Mouse (Mus musculus): ENCODE data around the gene Pck2. TPM values are rescaled to one million over a fixed set of nuclear protein-coding genes. Genes with fewer than 3 reads are reported as not detected.

Gene Pck2
- polyA plus RNA-seq, 1 experiment from 2014 or later: 16.2 TPM

DNA sequence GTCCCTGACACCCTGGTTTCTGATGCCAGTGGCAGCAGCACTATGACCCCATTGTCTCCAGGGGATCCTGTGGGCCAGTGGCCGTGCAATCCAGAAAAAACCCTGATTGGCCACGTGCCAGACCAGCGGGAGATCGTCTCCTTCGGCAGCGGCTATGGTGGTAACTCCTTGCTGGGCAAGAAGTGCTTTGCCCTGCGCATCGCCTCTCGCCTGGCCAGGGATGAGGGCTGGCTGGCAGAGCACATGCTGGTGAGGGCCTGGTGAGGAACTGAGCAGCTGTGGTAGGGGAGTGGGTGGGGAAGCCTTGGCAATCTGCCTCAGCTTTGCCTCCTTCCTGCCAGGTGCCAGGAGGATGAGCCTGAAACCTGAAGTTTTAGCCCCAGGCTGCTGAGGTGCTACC lies 4.3 kb downstream of the Pck2 start:
- WGBS: 76% methylated on average over 9 of the region's 9 CpGs
- DNase-seq (no peak), ATAC-seq (ENCODE audit: low FRiP score, low TSS enrichment) (no peak)
- no peak overlapping the region for H3K27ac ChIP-seq (replicated peaks; ENCODE audit: low read depth, low read length)
- H3K4me3 ChIP-seq (replicated peaks; ENCODE audit: low read depth, low read length): no peak overlapping the region
- peaks cover 38% of the 10 kb centered on the region for H3K36me3 ChIP-seq (ENCODE audit: control insufficient read depth, insufficient read depth, low read length)
- H3K9ac ChIP-seq (replicated peaks; ENCODE audit: low read length): no peak overlapping the region
- H3K9me3 ChIP-seq (ENCODE audit: control insufficient read depth, low read length): no peaks in the 10 kb centered on the region
- no peak overlapping the region for H3K4me2 ChIP-seq (ENCODE audit: low read length)
- H3K4me1 ChIP-seq (ENCODE audit: control insufficient read depth, insufficient read depth, low read length): peaks cover 18% of the 10 kb centered on the region
- H3K27me3 ChIP-seq (ENCODE audit: control insufficient read depth, insufficient read depth, low read length): no peaks in the 10 kb centered on the region

DNA sequence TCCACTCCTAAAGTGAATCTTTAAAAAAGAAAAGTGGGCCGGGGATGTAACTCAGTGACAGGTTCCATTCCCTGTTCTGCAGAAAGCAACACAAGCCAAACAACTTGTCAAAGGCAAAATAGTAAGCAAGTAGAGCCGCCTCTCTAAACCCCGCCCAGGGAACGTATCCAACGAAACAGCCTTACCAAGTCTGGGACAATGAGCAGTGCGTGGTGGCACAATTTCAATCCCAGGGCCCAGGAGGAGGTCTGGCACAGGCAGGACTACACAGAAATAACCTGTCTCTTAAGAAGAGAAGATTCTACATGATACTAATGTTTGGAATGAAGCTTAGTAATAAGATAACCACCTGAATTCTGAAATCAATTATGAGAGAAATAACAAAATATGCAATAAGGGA lies 10.1 kb downstream of the Pck2 start:
- Histone ChIP-seq H3K4me1 (ENCODE audit: control insufficient read depth, insufficient read depth, low read length) (no peaks in the 10 kb centered on the region), H3K36me3 (ENCODE audit: control insufficient read depth, insufficient read depth, low read length) (peaks cover 30% of the 10 kb centered on the region), H3K27ac (replicated peaks; ENCODE audit: low read depth, low read length) (no peak overlapping the region), H3K4me2 (ENCODE audit: low read length) (no peak overlapping the region), H3K4me3 (replicated peaks; ENCODE audit: low read depth, low read length) (no peak overlapping the region), H3K9me3 (ENCODE audit: control insufficient read depth, low read length) (no peaks in the 10 kb centered on the region), H3K9ac (replicated peaks; ENCODE audit: low read length) (no peak overlapping the region), H3K27me3 (ENCODE audit: control insufficient read depth, insufficient read depth, low read length) (no peaks in the 10 kb centered on the region)
- no peak for DNase-seq
- ATAC-seq (ENCODE audit: low FRiP score, low TSS enrichment): no peak
- WGBS: 89% methylated on average over 6 of the region's 6 CpGs

DNA sequence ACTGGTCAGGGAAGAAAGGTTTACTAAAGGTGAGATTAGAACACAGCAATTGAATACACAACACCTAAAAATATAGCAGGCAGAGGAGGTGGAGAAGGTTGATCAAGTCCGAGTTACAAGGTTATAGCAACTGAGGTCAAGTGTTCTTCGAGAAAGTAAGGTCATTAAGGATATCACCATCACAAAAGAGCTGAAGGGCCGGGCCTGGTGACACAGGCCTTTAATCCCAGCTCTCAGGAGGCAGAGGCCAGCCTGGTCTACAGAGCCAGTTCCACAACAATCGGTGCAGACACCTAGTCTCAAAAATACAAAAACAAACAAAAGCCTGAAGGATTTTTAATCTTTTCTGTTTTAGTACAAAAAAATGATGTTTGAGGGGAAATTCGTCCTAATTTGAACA lies 11.3 kb downstream of the Pck2 start:
- ATAC-seq (ENCODE audit: low FRiP score, low TSS enrichment) (no peak), DNase-seq (no peak)
- Histone ChIP-seq H3K27ac (replicated peaks; ENCODE audit: low read depth, low read length) (no peak overlapping the region), H3K4me1 (ENCODE audit: control insufficient read depth, insufficient read depth, low read length) (no peaks in the 10 kb centered on the region), H3K36me3 (ENCODE audit: control insufficient read depth, insufficient read depth, low read length) (peaks cover 24% of the 10 kb centered on the region), H3K4me2 (ENCODE audit: low read length) (no peak overlapping the region), H3K27me3 (ENCODE audit: control insufficient read depth, insufficient read depth, low read length) (no peaks in the 10 kb centered on the region), H3K9me3 (ENCODE audit: control insufficient read depth, low read length) (no peaks in the 10 kb centered on the region), H3K4me3 (replicated peaks; ENCODE audit: low read depth, low read length) (no peak overlapping the region), H3K9ac (replicated peaks; ENCODE audit: low read length) (no peak overlapping the region)
- WGBS: 69% methylated on average over 5 of the region's 5 CpGs

DNA sequence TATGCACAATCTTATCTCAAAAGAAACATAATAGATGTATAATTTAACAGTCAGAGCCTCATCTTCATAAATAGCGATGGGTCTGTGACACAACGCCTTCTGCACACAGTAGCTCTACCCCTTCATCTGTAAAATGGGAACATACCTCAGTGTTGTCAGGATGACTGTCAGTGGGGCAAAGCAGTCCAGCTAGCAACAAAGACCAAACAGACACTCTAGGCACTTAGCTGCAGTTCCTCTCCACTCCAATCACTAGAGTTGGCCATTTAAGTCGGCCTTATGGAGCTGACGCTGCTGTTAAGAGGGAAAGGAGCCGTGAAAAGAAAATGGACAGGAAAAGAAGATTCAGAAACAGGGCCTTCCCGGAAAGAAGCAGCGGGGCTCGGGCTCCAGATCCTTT lies 11.7 kb downstream of the Pck2 start:
- H3K4me3 ChIP-seq (replicated peaks; ENCODE audit: low read depth, low read length): no peak overlapping the region
- ATAC-seq (ENCODE audit: low FRiP score, low TSS enrichment) (no peak), DNase-seq (no peak)
- no peaks in the 10 kb centered on the region for H3K4me1 ChIP-seq (ENCODE audit: control insufficient read depth, insufficient read depth, low read length)
- WGBS: 96% methylated on average over 8 of the region's 8 CpGs
- no peak overlapping the region for H3K4me2 ChIP-seq (ENCODE audit: low read length)
- no peak overlapping the region for H3K27ac ChIP-seq (replicated peaks; ENCODE audit: low read depth, low read length)
- no peaks in the 10 kb centered on the region for H3K27me3 ChIP-seq (ENCODE audit: control insufficient read depth, insufficient read depth, low read length)
- H3K36me3 ChIP-seq (ENCODE audit: control insufficient read depth, insufficient read depth, low read length): peaks cover 23% of the 10 kb centered on the region
- H3K9me3 ChIP-seq (ENCODE audit: control insufficient read depth, low read length): no peaks in the 10 kb centered on the region
- no peak overlapping the region for H3K9ac ChIP-seq (replicated peaks; ENCODE audit: low read length)

DNA sequence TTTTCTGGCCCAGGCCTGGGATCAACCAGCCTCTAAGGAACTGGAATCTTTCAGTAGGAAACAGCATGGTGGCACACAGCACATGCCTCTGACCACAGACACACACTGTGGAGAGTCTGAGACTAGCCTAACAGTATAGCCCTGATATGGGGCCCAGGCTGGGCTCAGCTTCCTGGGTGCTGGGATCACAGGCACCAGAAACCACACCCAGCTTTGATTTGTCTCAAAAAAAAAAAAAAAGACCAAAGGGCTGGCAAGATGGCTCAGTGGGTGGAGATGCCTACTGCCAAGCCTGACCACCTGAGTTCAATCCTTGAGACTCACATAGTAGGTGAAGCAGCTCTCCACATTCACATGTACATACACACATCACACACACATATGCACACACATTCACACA lies 14.6 kb downstream of the Pck2 start:
- Histone ChIP-seq H3K27ac (replicated peaks; ENCODE audit: low read depth, low read length) (no peak overlapping the region), H3K36me3 (ENCODE audit: control insufficient read depth, insufficient read depth, low read length) (peaks cover 2% of the 10 kb centered on the region; the same call in 1 of the 2 replicates), H3K9me3 (ENCODE audit: control insufficient read depth, low read length) (no peaks in the 10 kb centered on the region), H3K9ac (replicated peaks; ENCODE audit: low read length) (no peak overlapping the region), H3K27me3 (ENCODE audit: control insufficient read depth, insufficient read depth, low read length) (no peaks in the 10 kb centered on the region), H3K4me1 (ENCODE audit: control insufficient read depth, insufficient read depth, low read length) (peaks cover 3% of the 10 kb centered on the region; the same call in 1 of the 2 replicates), H3K4me3 (replicated peaks; ENCODE audit: low read depth, low read length) (no peak overlapping the region), H3K4me2 (ENCODE audit: low read length) (no peak overlapping the region)
- ATAC-seq (ENCODE audit: low FRiP score, low TSS enrichment) (no peak), DNase-seq (no peak)

DNA sequence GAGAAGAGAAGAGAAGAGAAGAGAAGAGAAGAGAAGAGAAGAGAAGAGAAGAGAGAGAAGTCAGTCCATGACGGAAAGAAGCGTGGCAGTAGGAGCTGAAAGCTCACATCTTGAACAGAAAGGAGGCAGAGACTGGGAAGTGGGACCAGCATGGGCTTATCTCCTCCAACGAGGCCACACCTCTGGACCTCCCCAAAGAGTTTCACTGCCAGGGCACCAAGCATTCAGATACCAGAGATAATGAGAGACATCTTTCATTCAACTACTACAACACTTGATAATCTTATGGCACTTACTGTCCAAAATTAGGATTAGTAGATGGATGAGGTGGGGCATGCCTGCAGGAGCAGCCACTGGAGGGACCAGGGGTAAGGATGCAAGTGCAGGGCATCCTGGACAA lies 15.7 kb downstream of the Pck2 start:
- 75% methylated on average over 3 of the region's 3 CpGs for WGBS
- no peak for DNase-seq
- ATAC-seq (ENCODE audit: low FRiP score, low TSS enrichment): no peak

DNA sequence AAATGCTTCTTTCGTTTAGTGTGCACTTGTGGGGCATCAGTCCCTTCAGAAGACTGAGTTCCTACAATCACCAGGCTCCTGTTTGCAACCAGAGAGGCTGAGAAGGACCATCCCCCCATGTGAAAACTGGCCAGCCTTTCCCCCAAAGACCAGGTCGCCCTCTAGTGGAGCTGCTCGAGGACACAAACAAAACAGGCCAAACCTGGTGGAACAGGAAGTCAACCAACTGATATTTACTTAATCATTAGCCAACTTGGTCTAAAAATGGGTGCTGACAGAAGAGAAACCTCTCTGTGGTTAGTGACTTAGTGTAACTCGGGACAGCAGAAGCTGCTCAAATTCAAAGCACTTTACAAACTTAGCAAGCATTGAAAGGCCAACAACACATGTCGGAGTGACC lies 16.9 kb downstream of the Pck2 start:
- H3K4me1 ChIP-seq (ENCODE audit: control insufficient read depth, insufficient read depth, low read length): peaks cover 11% of the 10 kb centered on the region
- no peak overlapping the region for H3K27ac ChIP-seq (replicated peaks; ENCODE audit: low read depth, low read length)
- no peaks in the 10 kb centered on the region for H3K36me3 ChIP-seq (ENCODE audit: control insufficient read depth, insufficient read depth, low read length)
- H3K9ac ChIP-seq (replicated peaks; ENCODE audit: low read length): no peak overlapping the region
- WGBS: 29% methylated on average over 5 of the region's 5 CpGs
- no peaks in the 10 kb centered on the region for H3K27me3 ChIP-seq (ENCODE audit: control insufficient read depth, insufficient read depth, low read length)
- H3K4me3 ChIP-seq (replicated peaks; ENCODE audit: low read depth, low read length): no peak overlapping the region
- no peak overlapping the region for H3K4me2 ChIP-seq (ENCODE audit: low read length)
- no peaks in the 10 kb centered on the region for H3K9me3 ChIP-seq (ENCODE audit: control insufficient read depth, low read length)
- ATAC-seq (ENCODE audit: low FRiP score, low TSS enrichment): no peak
- peak; percentile 83 for DNase-seq

More for the DNA sequence above, 15.7 kb downstream of the Pck2 start:
- Histone ChIP-seq H3K4me3 (replicated peaks; ENCODE audit: low read depth, low read length) (no peak overlapping the region), H3K4me2 (ENCODE audit: low read length) (no peak overlapping the region), H3K27ac (replicated peaks; ENCODE audit: low read depth, low read length) (no peak overlapping the region), H3K9me3 (ENCODE audit: control insufficient read depth, low read length) (no peaks in the 10 kb centered on the region), H3K27me3 (ENCODE audit: control insufficient read depth, insufficient read depth, low read length) (no peaks in the 10 kb centered on the region), H3K4me1 (ENCODE audit: control insufficient read depth, insufficient read depth, low read length) (peaks cover 3% of the 10 kb centered on the region; the same call in 1 of the 2 replicates), H3K36me3 (ENCODE audit: control insufficient read depth, insufficient read depth, low read length) (no peaks in the 10 kb centered on the region), H3K9ac (replicated peaks; ENCODE audit: low read length) (no peak overlapping the region)

DNA sequence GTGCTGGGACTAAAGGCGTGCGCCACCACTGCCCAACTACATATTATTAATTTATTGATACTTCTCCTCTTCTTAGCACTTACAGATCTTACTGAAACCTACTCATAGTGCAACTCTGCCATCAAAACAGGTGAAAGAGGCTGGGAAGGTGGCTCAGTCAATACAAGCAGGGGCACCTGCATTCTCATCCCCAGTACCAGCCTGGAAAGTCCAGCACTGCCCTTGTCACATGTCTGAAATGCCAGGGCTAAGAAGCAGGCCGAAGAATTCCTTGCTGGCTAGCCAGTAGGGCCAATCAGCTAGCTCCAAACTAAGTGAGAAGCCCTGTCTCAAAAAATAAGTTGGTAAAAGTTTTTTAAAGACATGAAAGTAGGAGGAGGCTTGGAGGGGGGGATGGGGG lies 17.5 kb downstream of the Pck2 start:
- ATAC-seq (ENCODE audit: low FRiP score, low TSS enrichment): no peak

DNA sequence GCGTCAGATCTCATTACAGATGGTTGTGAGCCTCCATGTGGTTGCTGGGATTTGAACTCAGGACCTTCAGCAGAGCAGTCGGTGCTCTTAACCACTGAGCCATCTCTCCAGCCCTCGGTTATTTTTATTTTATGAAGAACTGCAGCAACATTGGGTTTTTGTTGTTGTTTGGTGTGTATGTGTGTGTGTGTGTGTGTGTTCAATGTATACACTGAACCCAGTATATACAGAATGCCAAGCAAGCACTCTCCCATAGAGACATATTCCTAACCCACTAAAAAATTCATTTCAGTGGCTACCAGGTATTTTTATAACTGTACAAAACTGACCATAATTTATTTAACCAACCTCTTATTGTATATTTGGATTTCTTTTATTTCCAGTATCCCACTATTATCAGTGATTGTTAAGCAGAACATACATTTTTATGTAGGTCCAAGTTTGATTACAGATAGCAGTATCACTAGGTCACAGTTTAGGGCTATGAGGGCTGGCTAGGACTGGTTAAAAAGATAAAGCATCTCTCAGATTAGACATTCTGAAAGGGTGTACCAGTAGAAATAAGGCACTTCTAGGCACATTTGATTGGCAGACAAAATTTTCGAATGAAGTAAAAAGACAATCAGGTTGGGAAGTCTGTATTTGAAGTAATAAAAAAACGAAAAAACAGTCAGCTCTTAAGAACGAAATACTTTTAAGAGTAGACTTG lies 18.8 kb downstream of the Pck2 start:
- Histone ChIP-seq H3K4me3 (replicated peaks; ENCODE audit: low read depth, low read length) (peak overlapping the region; percentile 67), H3K27me3 (ENCODE audit: control insufficient read depth, insufficient read depth, low read length) (no peaks in the 10 kb centered on the region), H3K27ac (replicated peaks; ENCODE audit: low read depth, low read length) (0 out of 2 replicates have a peak overlapping the region, but pooled peaks have one; percentile 98), H3K36me3 (ENCODE audit: control insufficient read depth, insufficient read depth, low read length) (peaks cover 7% of the 10 kb centered on the region), H3K9ac (replicated peaks; ENCODE audit: low read length) (peak overlapping the region; percentile 75), H3K4me2 (ENCODE audit: low read length) (peak overlapping the region; percentile 89), H3K4me1 (ENCODE audit: control insufficient read depth, insufficient read depth, low read length) (peaks cover 11% of the 10 kb centered on the region), H3K9me3 (ENCODE audit: control insufficient read depth, low read length) (no peaks in the 10 kb centered on the region)
- WGBS: 64% methylated on average over 6 of the region's 6 CpGs
- DNase-seq: no peak
- no peak for ATAC-seq (ENCODE audit: low FRiP score, low TSS enrichment)

More for the DNA sequence above, 17.5 kb downstream of the Pck2 start:
- no peak for DNase-seq
- 89% methylated on average over 3 of the region's 3 CpGs for WGBS
- H3K27me3 ChIP-seq (ENCODE audit: control insufficient read depth, insufficient read depth, low read length): no peaks in the 10 kb centered on the region
- H3K36me3 ChIP-seq (ENCODE audit: control insufficient read depth, insufficient read depth, low read length): no peaks in the 10 kb centered on the region
- H3K4me1 ChIP-seq (ENCODE audit: control insufficient read depth, insufficient read depth, low read length): peaks cover 11% of the 10 kb centered on the region
- no peaks in the 10 kb centered on the region for H3K9me3 ChIP-seq (ENCODE audit: control insufficient read depth, low read length)
- H3K4me2 ChIP-seq (ENCODE audit: low read length): no peak overlapping the region
- no peak overlapping the region for H3K27ac ChIP-seq (replicated peaks; ENCODE audit: low read depth, low read length)
- H3K4me3 ChIP-seq (replicated peaks; ENCODE audit: low read depth, low read length): no peak overlapping the region
- H3K9ac ChIP-seq (replicated peaks; ENCODE audit: low read length): no peak overlapping the region

All from midbrain, embryonic 14.5 days (tissue).